Mouse (Mus musculus): ENCODE measurements around the gene Ap2a2.
"Not testable (repeated sequence)": the region's sequence is repeated elsewhere in the genome, so short reads cannot be mapped to it uniquely, and the experiment has no call there.

Gene Ap2a2

DNA sequence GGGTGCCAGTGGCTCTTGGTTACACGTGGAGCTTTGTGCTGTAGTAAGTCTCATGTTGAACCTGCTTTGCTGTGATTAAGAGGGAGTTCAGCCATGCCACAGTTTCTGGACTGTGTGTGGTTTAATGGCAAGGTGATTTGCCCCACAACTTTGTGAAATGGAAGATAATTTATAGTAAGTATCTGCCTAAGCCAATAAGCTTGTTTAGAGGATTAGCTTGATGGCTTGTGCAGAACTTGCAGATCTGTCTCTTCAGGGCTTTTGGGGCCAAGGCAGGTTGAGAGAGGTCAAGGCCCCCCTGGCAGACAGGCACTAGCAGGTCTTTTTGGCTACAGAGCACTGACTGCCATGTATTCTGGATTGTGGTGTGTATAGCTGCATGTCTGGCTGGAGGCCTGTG lies 35.0 kb downstream of the Ap2a2 start:
- in situ Hi-C loops (cut with MseI, MboI) = no loop called here

GRCm38 (mm10) chr7:141597563-141597962 lies 35.6 kb downstream of the Ap2a2 start:
- in situ Hi-C loops (cut with MseI, MboI) = no loop called here

DNA sequence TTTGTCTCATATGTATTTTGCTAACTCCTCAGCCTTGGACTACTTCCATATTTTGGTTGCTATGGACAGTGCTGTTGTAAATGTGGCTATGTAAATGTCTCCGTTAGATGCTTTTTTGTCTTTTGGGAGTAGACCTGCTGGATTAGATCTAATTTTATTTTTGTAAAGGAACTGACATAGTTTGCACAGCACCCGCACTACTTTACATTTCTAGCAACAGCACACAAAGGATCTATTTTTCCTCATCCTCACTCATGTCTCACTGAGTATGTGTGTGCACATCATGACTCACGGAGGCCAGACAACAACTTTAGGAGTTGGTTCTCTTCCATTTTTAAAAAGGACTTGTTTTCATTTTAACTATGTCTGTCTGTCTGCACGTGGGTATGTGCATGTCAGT lies 45.7 kb downstream of the Ap2a2 start:
- in situ Hi-C loops (cut with MseI, MboI) = no loop called here

GRCm38 (mm10) chr7:141609719-141610514 lies 47.9 kb downstream of the Ap2a2 start:
- in situ Hi-C loops (cut with MseI, MboI) = no loop called here

- in situ Hi-C loops (cut with MseI, MboI) = no loop called here
These were observed 49.9 kb downstream of the Ap2a2 start for GRCm38 (mm10) chr7:141611711-141612370.

DNA sequence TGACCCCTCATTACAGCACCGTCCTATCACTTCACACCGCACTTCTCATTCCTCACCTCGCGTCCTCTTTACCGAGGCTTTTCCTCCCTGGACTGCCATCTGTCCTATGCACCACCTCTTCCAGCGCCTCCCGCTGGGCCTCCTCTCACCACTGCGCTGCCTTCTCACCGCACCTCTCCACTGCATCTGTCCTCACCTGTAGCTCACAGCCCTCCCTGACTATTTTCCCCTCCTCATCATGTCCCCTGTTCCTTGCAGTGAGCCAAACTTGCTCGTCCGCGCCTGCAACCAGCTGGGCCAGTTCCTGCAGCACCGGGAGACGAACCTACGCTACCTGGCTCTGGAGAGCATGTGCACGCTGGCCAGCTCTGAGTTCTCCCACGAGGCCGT lies 50.4 kb downstream of the Ap2a2 start:
- in situ Hi-C loops (cut with MseI, MboI) = no loop called here

DNA sequence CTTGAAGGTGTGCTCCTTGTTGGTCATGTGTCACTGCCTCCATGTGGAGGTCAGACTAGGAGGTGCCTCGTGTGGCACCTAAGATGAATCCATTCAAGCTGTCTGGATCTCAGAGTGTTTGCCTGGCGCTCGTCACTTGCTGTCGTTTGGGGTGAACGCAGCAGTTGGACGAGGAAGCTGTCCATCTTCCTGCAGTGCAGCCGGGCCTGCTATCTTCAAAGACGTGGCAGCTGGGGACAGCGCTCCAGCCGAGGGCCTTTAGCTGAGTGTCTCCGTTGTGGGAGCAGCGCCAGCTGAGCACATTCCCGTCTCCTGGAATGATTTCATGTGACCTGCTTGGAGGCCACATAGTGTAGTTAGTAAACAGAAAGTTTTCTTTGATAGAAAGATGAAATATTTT lies 50.8 kb downstream of the Ap2a2 start:
- in situ Hi-C loops (cut with MseI, MboI) = no loop called here

DNA sequence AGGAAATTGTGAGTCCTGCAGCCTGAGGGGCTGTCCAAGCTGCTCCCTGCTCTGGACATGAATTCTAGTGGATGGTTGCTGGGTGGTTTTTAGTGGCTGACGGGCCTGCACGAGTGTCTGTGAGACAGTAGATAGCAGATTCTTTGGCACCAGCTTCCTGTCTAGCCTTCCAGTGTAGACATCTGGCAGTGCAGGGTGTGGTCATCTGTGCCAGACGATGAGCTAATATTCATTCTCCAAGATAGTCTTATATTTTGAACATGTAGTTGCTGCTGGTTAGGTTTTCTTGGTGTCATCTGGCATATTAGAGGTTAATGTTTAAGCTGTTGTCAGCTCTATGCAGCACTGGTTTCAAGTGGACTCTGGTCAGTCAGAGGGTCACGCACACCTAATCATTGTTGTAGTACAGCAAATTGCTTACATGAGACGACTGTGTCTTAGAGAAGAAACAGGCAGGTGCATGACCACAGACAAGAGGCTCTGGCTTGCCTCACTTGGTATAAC lies 52.4 kb downstream of the Ap2a2 start:
- in situ Hi-C loops (cut with MseI, MboI) = no loop called here

GRCm38 (mm10) chr7:141624214-141624613 lies 62.2 kb downstream of the Ap2a2 start:
- in situ Hi-C loops (cut with MseI, MboI) = no loop called here

DNA sequence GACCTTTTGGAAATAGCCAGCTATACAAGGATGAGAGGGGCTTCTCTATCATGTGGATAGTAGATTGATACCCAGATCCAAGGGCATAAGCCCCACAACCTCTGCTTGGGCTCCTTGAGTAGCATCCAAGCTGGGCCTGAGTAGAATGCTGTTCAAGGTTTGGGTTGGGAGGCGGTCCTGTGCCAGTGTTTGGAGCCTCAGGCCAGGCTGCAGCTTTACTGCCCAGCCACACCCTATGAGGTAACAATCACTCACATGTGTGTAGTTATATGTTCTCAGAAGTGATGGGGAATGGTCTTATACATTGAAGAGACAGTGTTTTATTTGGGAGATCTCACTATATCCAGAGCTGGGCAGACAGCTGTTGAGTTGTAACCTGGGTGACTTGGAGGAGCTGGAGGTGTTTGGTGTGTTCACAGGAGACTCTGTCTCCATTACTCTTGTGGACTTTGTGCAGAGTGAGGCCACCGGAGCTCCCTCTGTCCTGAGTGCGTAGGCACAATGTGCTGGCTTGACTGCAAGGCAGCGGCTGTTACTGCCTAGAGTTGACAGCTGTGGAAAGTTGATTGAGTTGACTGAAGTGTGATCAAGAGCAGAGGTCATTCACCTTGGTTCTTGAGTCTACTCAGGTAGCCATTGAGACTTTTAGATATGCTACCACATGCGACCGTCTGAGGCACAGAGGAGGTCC lies 63.3 kb downstream of the Ap2a2 start:
- in situ Hi-C loops (cut with MseI, MboI) = no loop called here

GRCm38 (mm10) chr7:141628018-141628417 lies 66.0 kb downstream of the Ap2a2 start:
- in situ Hi-C loops (cut with MseI, MboI) = no loop called here

DNA sequence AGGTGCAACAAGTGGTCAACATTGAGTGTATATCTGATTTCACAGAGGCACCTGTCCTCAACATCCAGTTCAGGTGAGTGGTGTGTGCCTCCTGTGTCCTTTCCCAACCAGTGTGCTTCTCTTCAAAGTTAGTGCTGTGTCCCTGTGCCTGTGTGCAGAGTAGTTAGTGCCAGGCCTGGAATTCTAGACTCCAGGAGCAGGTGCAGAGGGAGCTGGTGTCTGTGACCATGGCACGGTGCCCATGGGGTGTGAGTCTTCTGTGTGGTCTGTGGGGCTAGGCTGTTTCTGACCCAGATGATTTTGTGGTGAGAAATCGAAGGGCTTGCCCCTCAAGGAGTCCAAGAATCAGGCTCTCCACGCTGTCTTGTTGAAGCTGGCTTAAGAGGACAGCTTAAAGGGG lies 67.3 kb downstream of the Ap2a2 start:
- in situ Hi-C loops (cut with MseI, MboI) = no loop called here

DNA sequence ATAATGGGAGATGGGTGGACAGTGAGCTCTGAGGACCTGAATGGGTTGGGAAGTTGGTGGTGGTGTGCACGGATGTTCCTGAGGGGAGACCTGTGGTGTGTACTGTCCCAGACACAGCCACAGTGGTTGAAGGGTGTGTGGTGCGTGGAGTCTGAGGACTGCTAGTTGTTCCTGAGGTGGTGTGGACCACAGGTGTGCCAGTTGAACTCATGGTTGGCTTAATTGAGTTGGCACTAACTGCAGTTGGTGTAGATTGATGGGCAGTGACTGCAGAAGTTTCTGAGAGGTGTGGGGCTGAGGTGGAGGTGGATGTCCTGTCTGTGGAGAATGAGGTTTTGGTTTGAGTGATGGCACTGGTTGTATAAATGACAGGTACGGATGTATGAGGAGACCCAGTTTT lies 76.1 kb downstream of the Ap2a2 start:
- in situ Hi-C loops (cut with MseI, MboI) = not testable (repeated sequence)

GRCm38 (mm10) chr7:141638513-141639334 lies 76.8 kb downstream of the Ap2a2 start:
- in situ Hi-C loops (cut with MseI, MboI) = not testable (repeated sequence)

DNA sequence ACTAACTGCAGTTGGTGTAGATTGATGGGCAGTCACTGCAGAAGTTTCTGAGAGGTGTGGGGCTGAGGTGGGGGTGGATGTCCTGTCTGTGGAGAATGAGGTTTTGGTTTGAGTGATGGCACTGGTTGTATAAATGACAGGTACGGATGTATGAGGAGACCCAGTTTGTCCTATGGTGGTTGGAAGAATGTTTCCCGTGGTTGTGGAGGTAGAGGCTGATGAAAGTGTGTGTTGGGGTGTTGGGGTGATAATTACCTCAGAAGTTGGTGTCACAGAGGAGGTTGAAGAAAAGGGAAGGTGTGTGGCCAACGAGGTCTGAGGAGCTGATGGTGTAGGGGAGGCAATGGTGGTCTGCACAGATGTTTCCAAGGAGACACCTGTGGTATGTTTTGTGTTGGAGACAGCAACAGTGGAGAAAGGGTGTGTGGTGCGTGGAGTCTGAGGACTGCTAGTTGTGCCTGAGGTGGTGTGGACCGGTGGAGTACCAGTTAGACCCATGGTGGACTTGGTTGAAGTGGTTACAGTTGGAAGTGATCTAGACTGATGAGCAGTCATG lies 77.4 kb downstream of the Ap2a2 start:
- in situ Hi-C loops (cut with MseI, MboI) = not testable (repeated sequence)

DNA sequence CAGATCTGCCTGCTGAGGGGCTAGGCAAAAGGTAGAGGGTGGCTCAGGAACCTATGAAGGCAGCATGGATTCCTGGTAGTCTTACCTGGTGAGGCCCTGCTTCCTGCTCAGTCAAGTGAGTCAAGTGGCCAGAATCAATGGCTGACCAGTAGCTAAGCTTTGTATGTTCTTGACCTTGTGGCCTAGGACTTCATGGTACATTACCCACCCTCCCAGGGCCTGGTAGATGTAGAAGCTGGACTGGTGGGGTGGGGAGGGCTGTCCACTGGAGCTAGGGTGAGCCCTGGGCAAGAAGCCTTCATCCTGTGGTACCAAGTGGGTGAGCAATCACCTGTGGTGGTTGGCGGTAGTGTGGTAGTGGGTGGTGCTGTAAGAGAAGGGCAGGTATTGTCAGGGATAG lies 80.4 kb downstream of the Ap2a2 start:
- in situ Hi-C loops (cut with MseI, MboI) = no loop called here

GRCm38 (mm10) chr7:141643160-141643559 lies 81.2 kb downstream of the Ap2a2 start:
- in situ Hi-C loops (cut with MseI, MboI) = no loop called here

DNA sequence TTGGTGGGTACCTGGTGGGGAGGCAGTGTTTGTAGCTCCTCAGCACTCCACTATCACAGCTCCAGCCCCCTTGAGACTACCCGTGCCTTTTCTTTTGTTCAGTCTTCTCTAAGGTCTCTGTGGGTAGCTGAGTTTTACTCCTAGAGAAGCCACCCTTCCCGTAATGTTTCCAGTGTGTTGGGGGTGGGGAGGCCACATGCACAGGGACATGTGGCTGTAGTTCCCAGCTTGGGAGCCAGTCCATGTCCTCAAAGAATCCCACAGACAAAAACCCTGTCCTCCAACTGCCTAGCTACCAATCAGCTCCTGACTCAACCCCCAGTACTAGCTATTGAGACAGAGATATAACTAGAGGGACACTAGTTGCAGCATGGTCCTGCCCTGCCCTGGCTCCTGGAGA lies 85.1 kb downstream of the Ap2a2 start:
- in situ Hi-C loops (cut with MseI, MboI) = no loop called here

DNA sequence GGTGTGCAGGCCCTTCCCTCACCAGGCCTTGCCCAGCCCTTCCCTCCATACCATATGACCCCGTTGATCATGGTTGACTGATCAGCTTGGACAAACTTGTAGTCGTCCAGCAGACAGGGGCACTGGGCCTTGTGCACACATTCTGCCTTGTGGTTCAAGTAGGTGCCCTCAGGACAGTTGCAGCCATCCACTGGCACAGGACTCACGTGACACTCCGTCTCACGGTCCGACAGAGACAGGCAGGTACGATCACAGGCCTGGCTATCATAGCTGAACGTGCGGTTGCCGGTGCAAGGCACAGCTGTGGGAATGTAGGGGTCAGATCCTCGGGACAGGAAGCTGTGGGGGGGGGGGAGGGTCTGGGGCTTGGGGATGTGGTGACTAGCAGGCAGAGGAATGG lies 85.8 kb downstream of the Ap2a2 start:
- in situ Hi-C loops (cut with MseI, MboI) = no loop called here

- in situ Hi-C loops (cut with MseI, MboI) = no loop called here
These were observed 90.2 kb downstream of the Ap2a2 start for GRCm38 (mm10) chr7:141652191-141652590.

- in situ Hi-C loops (cut with MseI, MboI) = no loop called here
These were observed 98.4 kb downstream of the Ap2a2 start for GRCm38 (mm10) chr7:141660346-141660745.
